Mouse (Mus musculus) left cerebral cortex, adult 8-10 months (tissue): ENCODE measurements around the gene Ccnyl1. TPM values are rescaled to one million over a fixed set of nuclear protein-coding genes. Genes with fewer than 3 reads are reported as not detected.
"Not testable (repeated sequence)": the region's sequence is repeated elsewhere in the genome, so short reads cannot be mapped to it uniquely, and the experiment has no call there.

Experiments used
- DNase-seq, 2 experiments: peaks; one replicate each; pipeline ENCODE4 v3.0.0; 2022; ENCODE audit warnings: low spot score in 2 of 2
- total RNA-seq, 4 experiments: library from RNA; stranded (reverse); gene quantifications; 2 replicates each; pipeline ENCODE4 v1.2.4; 2022

Gene Ccnyl1
- 10 to 100 TPM; 16.3 to 21.0 (median 19.7) TPM for total RNA-seq

DNA sequence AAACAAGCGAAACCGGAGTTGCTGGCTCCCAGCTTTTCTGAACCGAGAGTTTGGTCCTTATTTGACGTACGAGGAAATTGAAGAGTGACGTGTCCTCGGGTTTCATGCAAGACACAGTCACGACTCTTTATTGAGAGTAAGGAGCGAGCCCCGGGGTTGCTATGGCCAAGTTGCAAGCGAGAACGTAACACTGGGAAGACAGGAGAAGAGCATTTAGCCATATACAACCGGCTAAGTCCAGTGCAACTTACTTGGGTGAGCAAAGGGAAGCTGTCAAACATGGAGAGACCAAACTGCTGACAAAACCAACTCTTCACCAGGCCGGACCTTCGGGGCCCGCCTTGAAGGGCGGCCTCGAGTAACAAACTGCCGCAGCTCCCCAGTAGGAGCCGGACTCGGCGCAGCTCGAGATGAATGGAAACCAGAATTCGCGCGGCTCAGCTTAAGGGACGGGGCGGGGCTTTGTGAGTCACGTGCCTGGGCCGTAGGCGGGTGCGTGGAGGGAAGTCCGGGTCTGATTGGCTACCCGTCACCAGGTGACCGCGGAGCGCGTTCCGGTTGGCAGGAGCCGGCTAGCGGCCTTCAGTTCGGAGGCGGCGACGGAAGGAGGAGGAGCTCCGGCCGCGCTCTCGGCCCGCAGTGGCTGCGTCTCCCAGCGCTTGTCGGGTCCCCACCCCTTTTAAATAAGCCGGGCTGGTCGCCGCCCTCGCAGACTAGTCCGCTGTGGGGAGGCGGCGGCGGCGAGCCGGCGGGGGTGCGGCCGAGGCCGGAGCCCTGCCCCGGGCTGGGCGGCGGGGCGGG, at the start of gene Ccnyl1:
Gene Ccnyl1 (plus strand): TSS at position 243 of the 801 bp plus-strand sequence.
- peak; percentile 94 to 98 for DNase-seq

DNA sequence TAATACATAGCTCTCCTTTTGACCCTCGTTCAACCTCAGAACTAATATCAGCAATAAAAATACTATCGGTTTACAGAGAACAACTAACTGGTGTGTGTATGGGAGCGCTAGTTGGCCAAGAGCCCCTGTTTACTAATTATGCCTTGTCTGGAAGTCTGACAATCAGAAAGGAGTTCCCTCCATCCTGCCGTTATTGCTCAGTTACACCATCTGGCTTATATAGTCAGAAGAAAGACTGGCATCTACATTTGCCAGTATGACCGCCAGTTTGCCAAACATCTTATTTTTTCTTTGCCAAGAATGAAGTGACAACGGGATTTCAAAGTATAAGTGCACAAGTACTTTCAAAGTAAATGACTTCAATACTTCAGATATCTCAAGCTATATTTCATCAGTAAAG, 49.2 kb upstream of the Ccnyl1 start:
- no peak for DNase-seq

DNA sequence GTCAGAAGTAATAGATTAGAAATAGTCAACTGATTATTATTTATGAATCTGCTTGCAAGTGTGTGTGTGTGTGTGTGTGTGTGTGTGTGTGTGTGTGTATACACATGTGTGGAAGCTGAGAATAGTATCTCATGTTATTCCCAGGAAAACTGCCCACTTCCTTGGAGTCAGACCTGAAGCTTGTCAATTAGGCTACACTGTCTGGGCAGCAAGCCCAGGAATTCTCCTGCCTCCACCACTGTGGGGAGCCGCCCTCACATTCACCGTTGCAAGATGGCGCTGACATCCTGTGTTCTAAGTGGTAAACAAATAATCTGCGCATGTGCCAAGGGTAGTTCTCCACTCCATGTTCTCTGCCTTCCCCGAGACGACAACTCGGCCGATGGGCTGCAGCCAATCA, 47.7 kb upstream of the Ccnyl1 start:
- DNase-seq, result not testable (repeated sequence)

DNA sequence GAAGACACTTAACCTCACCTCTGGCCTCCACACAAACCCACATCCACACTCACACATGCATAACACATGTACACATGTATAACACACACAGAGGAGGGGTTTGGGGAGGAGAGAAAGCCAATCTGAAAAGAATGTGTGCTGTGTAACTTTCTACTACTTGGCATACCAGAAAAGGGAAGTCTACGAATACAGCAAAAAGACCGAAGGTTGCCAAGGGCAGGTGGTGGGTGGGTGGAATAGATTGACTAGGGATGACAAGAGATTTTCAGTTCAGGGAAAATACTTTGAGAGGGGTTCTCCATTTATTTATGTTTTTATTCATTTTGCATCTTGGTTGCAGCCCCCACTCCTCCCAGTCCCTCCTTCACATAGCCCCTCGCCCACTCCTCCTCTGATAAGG, 45.7 kb upstream of the Ccnyl1 start:
- no peak for DNase-seq

DNA sequence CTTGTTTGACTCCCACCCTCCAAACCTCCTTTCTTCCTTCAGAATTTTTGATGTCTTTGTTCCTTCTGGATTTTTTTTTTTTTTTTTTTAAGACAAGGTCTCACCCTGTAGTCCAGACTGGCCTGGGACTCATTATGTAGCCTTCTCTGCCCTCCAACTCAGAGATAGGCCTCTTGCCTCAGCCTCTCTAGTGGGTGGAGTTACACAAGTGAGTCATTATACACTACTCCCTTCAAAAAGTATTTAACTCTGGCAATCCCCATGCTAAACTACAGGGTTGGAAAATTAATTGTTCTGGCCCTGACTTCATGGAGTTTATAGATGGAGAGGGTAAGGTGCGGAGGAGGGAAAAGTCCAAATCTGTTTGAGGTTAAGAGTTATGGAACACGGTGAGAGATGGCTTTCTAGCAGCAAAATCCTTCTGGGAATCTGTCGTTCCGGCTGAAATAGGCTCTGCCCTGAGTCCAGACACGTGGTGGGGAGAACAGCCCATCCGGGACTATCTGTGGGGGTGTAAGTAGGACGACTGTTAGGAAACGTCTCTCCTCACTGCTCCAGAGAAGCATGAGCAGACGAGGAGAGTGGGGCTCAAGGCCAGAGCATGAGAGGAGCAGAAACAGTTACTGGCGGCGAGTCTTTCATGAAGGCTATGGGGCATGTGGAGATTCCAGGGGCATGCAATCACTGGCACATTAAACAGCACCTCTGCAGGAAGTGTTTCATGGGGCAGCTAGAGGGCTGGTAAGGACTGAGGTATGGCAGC, 40.7 kb upstream of the Ccnyl1 start:
- no peak for DNase-seq

DNA sequence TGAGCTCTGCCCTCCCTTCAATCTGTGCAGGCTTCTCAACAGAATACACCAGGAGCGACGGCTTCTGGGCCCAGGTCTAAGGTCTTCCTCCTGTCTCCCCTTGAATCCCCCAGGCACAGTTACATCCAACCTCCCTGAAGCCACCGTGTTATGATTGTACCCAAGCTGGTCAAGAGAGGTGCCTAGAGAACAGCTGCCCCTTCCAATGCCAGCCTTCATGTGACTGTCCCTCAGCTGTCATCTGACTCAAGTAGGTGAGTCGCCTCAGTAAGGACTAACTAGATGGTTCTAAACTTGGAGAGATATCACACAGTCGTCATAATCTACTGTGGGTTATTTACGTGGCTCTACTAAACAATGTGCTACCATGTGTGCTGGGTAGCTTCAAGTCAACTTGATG, 36.6 kb upstream of the Ccnyl1 start:
- no peak for DNase-seq

DNA sequence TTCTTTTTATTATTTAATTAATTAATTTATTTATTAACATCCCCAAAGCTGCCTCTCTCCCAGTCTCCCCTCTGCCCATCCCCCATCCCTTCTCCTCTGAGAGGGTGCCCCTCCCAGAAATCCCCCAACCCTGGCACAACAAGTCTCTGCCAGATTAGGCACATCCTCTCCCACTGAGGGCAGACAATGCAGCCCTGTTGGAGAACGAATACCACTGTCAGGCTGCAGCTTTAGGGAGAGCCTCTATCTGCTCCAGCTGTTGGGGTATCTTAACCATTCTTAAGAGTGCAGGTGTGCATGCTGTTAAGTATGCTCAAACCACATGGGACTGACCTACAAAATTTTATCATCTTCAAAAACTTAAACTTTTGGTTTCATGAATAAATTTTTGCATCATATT, 34.8 kb upstream of the Ccnyl1 start:
- no peak for DNase-seq

DNA sequence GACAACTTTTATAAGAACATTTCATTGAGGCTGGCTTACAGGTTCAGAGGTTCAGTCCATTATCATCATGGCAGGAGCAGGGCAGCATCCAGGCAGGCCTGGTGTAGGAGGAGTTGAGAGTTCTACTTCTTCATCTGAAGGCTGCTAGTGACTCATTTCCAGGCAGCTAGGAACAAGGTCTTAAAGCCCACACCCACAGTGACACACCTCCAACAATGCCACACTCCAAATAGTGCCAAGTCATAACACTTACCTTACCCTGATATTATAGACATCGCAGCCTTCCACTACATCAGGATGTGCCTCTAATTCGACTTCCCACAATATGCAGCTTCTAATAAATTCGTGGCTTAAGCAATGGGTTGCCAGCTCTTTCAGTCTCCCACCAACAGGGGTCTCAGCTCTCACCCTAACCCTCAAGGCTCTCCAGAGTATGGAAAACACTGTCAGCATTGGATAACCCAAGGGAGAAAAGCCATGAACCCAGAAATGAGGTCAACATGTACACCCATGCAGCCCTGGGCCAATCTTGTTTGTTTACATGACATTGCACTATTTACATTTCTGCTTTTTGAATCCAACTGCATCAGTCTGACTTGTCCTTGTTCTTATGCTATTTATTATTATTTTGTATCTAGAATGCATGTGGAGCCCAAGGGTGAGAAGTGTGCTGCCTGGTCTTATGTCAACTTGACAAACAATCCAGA, 33.7 kb upstream of the Ccnyl1 start:
- no peak for DNase-seq

DNA sequence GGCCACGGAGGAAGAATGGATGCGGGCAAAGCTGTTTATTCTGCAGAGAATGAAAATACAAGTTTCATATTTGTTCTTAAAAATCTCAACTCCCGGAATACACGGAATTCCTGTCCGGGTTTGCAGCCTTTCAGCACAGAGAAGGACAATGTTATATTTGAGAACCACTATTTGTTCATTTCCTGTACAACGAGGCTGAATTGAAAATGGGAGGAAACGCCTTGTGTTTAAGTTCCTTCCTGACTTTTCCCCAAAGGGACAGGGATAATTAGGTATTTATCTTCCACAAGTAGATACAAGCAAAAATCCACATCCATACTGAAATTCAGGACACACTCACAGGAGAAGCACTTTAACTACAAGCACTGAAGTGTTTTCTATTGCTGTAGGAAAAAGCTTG, 31.4 kb upstream of the Ccnyl1 start:
- DNase-seq, result no peak

DNA sequence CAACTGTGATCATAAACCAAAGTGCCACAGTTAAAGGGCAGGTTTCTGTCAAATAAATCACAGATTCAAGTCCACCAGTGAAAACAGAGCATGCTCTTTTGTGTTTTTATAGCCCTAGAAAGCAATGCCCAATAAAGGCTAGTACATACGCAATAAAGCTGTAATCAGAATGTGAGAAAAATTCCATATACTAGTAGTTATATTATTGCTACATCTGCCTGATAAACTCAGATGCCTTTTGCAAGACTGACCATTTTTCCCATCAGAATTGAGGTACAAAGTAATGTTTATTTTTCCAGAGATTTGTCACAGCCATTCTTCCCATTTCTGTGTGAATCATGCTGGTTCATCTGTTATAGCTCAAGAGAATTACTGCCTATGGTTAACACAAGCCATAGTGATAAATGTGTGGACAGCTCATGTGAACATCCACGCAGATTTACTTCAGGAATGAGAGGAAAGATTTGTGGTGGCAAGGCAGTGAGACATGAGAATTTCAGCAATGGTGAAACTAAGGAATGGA, 23.1 kb upstream of the Ccnyl1 start:
- DNase-seq, result no peak

DNA sequence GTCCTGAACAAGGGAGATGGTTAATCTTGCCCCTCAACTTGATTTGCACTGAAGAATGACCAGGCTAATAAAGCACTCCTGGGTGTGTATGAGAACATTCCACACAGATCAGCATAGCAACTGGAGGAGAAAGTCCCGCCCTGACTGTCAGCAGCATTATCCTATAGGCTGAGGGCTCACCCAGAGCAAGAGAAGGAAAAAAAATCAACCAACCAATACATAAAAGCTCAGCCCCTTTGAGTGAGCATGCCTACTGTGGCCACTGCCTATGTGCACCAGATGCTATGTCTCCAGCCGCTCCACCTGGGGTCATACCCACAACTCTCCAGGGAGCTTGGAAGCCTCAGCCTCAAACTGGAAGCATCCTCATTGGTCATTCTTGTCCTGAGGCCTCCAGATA, 20.8 kb upstream of the Ccnyl1 start:
- DNase-seq, result no peak

DNA sequence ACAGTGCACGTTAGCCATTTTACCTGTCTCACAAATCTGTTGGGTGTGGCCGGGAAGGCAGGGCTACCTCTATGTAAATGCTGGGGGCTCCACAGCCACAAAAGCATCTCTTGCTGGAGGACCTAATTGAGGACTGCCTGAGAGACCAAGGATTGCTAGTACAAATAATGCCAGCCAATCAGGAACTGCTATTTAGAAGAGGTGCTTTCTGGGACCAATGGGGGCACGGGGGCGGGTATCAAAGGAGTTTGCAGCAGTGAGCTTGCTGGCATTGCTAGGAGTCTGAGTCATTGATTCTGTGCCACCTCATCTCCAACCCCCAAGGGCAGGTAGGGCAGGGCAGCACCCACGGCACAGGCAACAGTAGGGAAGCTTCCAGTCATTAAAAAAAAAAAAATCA, 16.3 kb upstream of the Ccnyl1 start:
- no peak for DNase-seq

DNA sequence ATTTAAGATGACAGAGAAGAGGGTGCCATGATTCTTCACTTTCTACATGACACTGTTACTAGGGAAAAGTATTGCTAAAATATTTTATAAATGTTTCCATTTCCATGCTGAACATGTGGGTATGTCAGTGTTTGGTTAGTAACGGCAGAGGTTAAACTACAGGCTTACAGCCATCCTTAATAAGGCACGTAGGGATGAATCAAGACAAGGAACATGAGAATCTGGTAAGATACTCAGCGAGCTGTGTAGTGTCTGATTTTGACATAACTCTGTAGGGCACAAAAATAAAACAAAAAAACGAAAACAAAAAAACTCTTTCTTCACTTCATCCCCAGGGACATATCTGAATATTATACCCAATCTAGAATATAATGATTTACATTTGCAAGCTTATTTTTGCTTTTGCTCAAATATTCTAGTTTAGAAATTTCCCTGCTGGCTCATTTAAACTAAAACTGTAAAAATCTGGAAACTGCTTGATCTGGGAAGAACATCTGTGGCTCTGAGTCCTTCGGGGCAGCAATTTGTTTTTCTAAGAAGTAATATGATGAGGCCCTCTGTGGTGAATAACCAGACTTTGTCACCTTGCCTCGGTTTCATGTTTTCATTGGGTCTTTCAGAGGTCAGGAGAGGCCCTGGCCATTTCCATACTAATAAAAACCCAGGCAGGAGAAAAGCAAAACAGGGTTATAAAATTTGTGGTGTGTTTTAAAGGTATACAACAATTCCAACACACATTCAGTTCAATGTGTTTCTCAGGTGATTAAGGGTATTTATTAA, 14.0 kb upstream of the Ccnyl1 start:
- no peak for DNase-seq

DNA sequence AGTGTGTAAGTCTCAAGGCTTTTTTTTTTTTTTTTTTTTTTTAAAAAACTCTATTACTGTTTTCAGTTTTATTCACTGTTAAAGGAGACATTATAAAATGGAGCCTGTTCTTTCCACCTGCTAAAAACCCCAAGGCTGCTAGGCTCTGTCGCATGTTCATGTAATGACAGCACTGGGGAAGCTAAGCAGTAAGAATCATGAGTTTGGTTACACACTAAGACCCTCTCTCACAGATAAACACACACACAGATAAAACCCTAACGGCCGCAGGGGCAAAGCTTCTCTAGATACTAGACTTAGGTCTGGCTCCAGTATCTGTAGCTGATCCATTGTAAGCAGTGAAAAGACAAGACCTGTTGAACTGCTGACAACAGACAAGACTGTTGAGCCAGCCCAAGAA, 8.8 kb upstream of the Ccnyl1 start:
- no peak for DNase-seq

DNA sequence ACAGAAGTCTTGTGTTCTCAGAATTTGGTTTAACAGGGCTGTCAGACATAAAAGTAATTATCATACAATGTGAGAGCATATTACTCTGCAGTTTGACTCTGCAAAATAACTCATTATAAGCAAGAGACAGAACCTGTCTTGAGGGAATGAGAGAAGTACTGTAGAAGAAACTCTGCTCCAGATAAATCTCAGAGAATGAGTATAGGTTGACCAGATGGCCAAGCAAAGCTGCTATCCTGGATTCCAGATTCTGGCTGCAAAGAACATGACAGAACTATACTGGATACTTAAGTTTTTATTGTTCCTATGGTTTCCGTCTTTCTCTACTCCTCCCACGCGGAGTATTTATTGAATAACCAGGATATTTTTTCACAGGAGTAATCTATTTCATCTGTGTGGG, 7.2 kb upstream of the Ccnyl1 start:
- peak in 1 of 2 experiments; percentile 13 for DNase-seq

DNA sequence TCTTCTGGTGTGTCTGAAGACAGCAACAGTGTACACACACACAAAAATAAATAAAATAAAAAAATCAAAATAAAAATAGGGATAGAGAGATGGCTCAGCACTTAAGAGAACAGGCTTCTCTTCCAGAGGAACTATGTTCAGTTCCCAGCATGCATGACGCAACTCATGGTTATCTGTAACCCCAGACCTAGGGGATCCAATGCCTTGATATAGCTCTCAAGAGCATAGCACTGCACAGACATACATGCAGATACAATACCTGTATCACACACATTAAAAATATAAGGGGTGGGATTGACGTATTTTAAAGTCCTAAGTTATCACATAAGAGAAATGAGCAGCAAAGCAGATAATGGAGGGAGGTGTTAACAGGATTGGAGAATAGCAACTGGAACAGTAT, 5.8 kb upstream of the Ccnyl1 start:
- no peak for DNase-seq

DNA sequence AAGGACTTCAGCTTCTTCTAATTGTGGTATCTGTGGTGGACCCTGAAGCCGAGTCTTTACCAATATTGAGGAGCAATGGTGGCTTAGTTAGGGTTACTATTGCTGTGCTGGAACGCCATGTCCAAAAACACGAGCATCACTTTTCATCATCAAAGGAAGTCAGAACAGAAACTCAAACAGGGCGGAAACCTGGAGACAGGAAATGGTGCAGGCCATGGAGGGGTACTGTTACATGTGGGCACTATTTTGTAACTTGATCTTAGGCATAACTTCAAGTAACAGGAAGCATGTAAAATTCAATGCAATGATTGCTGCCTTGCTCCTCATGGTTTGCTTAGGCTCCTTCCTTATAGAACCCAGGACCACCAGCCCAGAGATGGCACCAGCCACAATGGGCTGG, 2.2 kb upstream of the Ccnyl1 start:
- no peak for DNase-seq

DNA sequence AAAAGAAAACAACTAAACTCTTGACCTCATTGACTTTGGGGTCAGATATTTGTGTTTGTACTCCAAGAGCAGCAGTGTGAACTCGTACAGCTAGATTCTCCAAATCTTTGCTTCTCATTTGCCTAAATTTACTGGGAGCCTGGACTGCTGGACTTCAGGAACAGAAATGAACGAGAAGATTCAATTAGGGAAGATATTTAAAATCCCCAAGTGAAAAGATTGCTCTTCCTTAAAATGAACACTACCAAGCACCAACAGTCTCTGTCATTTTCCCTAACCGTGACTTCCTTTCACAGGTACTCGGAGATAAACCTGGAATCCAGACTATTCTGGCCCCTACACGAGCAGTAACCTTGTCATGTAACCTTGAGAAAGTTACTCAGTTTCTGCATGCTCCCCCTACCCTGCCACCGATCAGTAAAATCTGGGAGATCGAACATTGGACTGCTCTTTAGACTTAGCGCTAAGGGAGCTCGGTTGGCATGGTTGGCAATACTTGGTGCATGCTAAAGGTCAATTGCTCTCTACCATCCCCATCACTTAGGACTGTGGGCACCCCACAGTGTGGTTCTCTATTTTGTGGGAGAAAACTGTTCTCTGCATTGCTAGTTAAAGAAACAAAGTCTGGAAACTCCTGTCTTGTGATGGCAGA, 568 bp upstream of the Ccnyl1 start:
- no peak for DNase-seq

DNA sequence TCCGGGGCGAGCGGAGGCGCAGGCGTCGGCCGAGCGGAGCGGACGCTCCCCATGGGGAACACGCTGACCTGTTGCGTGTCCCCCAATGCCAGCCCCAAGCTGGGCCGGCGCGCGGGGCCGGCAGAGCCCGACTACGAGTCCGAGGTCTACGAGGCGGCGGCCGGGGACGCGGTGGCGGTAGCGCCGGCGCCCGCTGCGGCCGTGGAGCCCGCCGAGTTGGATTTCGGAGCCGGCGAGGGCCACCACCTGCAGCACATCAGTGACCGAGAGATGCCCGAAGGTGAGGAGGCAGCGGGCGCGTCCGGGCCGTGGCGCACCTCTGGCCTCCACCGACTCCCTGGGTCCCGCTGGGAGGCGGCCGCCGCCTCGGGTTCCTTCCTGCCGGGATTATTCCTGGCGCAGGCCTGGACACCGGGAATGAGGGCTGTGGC, 881 bp downstream of the Ccnyl1 start:
- peak; percentile 23 to 28 for DNase-seq

DNA sequence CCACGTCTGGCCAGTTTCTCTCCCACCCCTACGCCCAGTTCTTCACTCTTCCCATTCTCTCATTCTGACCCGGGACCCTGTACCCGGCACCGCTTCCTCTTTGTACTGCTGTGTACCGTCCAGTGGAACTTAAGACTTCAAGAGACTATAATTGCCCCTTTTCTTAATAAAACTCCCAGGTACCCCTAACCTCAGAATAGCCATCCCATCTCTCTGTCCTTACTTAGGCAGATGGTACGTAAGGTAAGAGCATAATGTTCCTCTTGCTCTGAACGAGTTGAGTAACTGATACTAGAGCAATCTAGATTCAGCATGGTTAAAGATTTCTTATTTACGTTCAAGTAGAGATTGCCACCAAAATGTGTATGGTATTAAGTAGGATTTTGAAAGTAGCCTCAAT, 1.3 kb downstream of the Ccnyl1 start:
- DNase-seq, result no peak

DNA sequence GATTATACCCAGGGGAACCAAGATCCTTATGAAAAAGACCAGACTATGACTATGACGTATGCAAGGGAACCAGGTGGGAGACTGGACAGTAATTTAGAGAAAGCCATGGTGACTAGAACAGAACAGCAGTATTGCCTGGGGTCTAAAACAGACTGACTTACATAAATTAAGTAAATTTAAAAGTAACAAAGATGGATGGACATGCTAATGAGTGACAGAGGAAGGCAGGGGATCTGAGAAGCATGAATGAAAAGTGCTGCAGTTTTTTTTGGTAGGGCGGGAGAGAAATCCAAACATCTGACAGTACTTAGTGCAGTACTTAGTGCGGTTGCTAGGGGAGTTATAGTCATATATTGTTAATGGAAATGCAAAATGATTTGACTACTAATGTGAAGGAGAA, 4.9 kb downstream of the Ccnyl1 start:
- DNase-seq, result no peak
